Mouse (Mus musculus) kidney, postnatal 4 days (tissue): ENCODE results near the gene Tapbpl.

ENCODE experiments used
- DNase-seq, 2 experiments: peaks; one replicate each; pipeline ENCODE4 v3.0.0; 2021; ENCODE audit warnings: mixed read lengths in 2 of 2

Gene Tapbpl

GRCm38 (mm10) chr6:125195541-125196075, 36.1 kb downstream of the Tapbpl start:
- DNase-seq: no peak

DNA sequence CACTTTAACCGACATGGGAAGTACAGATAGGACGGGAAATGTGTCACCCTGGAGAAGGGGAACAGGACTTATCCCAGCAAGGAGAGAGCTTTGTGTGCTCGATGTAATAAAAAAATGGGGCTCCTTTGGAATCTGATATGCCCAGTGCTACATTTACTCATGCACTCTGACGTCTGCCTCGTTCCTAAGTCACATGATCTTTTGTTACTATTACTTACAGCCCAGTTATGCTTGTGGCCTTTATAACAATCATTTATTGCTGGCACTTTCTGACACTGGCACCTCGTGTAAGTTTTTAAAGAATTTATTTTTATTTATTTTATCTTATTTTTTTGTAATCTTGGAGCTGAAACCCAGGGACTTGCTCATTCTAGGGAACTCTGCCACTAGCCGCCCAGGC, 38.3 kb downstream of the Tapbpl start:
- DNase-seq: no peak

GRCm38 (mm10) chr6:125192841-125193240, 38.8 kb downstream of the Tapbpl start:
- no peak for DNase-seq

- DNase-seq: peak; percentile 95 to 97
Observed at GRCm38 (mm10) chr6:125192016-125192714, 39.5 kb downstream of the Tapbpl start.

GRCm38 (mm10) chr6:125191332-125192015, 40.2 kb downstream of the Tapbpl start, which contains the start of the genes Ncapd2 and Mrpl51:
Ncapd2 (minus strand) TSS chr6:125191701.
Mrpl51 (plus strand) TSS chr6:125191801.
- peak; percentile 98 to 99 for DNase-seq

GRCm38 (mm10) chr6:125190816-125191215, 40.8 kb downstream of the Tapbpl start:
- no peak for DNase-seq

DNA sequence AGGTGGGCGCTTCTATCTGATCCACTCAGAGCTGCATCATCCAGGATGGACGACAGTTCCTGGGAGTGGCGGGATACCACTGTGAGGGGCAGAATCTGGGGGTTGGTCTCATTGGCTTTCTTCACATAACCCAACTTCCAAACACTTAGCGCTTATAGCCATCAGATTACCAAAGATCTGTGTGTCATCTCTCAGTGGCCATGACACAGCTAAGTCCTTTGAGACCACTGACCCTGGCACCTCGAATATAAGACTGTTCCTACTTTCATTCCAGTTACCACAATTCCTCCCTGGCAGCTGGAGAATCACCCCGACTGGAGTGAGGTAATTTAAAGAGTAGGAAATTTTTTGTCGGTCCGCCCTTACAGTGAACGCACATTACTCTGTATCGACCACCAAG, 45.5 kb downstream of the Tapbpl start:
- DNase-seq: no peak

- DNase-seq: no peak
Observed at GRCm38 (mm10) chr6:125182133-125182532, 49.5 kb downstream of the Tapbpl start.

GRCm38 (mm10) chr6:125179601-125180000, 52.1 kb downstream of the Tapbpl start:
- no peak for DNase-seq

- DNase-seq: no peak
Observed at GRCm38 (mm10) chr6:125175469-125175868, 56.2 kb downstream of the Tapbpl start.
